Mouse (Mus musculus) MEL (cell line): ENCODE measurements around the gene Hpgd. TPM values are rescaled to one million over a fixed set of nuclear protein-coding genes. Genes with fewer than 3 reads are reported as not detected.
"Not testable (repeated sequence)": the region's sequence is repeated elsewhere in the genome, so short reads cannot be mapped to it uniquely, and the experiment has no call there.

Experiments used
- DNase-seq: peaks from one replicate; pipeline ENCODE4 v3.0.0; 2011; ENCODE audit warnings: low read depth, low spot score
- H3K27ac ChIP-seq: 2 replicates; pipeline ENCODE4 v1.5.1; 2012; ENCODE audit warnings: low read depth, mild to moderate bottlenecking, control low read depth, low read length, moderate library complexity; ENCODE audit not compliant: control insufficient read depth
- H3K27me3 ChIP-seq, 2 experiments: fragments of 150-350 bp in 1 of 2; sonication (generic) in 1 of 2; 2 replicates each; pipeline ENCODE4 v1.6.1; 2012; ENCODE audit warnings: low read length in 2 of 2, mild to moderate bottlenecking in 2 of 2, improper control_type of control experiment in 1 of 2, moderate library complexity in 1 of 2; ENCODE audit not compliant: insufficient read depth in 2 of 2, control insufficient read depth in 1 of 2
- H3K36me3 ChIP-seq, 2 experiments: 2 replicates each; pipeline ENCODE4 v1.6.1; 2012 to 2014; ENCODE audit warnings: low read length in 2 of 2, improper control_type of control experiment in 1 of 2, inconsistent platforms in 1 of 2, mild to moderate bottlenecking in 1 of 2; ENCODE audit not compliant: insufficient read depth in 2 of 2, control insufficient read depth in 1 of 2
- H3K4me1 ChIP-seq, 2 experiments: fragments of 150-350 bp in 1 of 2; sonication (generic) in 1 of 2; 2 replicates each; pipeline ENCODE4 v1.6.1; 2012; ENCODE audit warnings: low read length in 2 of 2, improper control_type of control experiment in 1 of 2, mild to moderate bottlenecking in 1 of 2; ENCODE audit not compliant: insufficient read depth in 2 of 2, control insufficient read depth in 1 of 2
- H3K4me3 ChIP-seq, 2 experiments: fragments of 150-350 bp in 1 of 2; sonication (generic) in 1 of 2; 2 replicates each; pipeline ENCODE4 v1.5.1; 2012; ENCODE audit warnings: low read depth in 2 of 2, low read length in 2 of 2, mild to moderate bottlenecking in 2 of 2, moderate library complexity in 2 of 2, control low read depth in 1 of 2, improper control_type of control experiment in 1 of 2; ENCODE audit not compliant: control insufficient read depth in 1 of 2, insufficient read depth in 1 of 2
- H3K79me2 ChIP-seq: 2 replicates; pipeline ENCODE4 v1.6.1; 2012; ENCODE audit warnings: mild to moderate bottlenecking, low read length, moderate library complexity; ENCODE audit not compliant: control insufficient read depth, poor library complexity, insufficient read depth
- H3K9ac ChIP-seq: 2 replicates; pipeline ENCODE4 v1.6.1; 2012; ENCODE audit warnings: low read depth, mild to moderate bottlenecking, control low read depth, low read length, moderate library complexity; ENCODE audit not compliant: control insufficient read depth, poor library complexity, severe bottlenecking
- H3K9me3 ChIP-seq: fragments of 150-350 bp; sonication (generic); replicated peaks from 2 replicates; pipeline ENCODE4 v1.6.1; 2012; ENCODE audit warnings: mild to moderate bottlenecking, low read length, improper control_type of control experiment, moderate library complexity; ENCODE audit not compliant: insufficient read depth
- CHD1 ChIP-seq: IDR thresholded peaks from 2 replicates; pipeline ENCODE4 v1.6.1; 2012; ENCODE audit warnings: low read depth, mild to moderate bottlenecking, inconsistent platforms, low read length, improper control_type of control experiment
- CTCF ChIP-seq, 3 experiments: IDR thresholded peaks in 2 of 3; conservative IDR thresholded peaks in 1 of 3; 2 replicates each; pipeline ENCODE4 v1.5.1; 2011 to 2012; ENCODE audit warnings: low read length in 3 of 3, low read depth in 2 of 3, mild to moderate bottlenecking in 2 of 3, improper control_type of control experiment in 1 of 3, inconsistent platforms in 1 of 3, mixed read lengths in 1 of 3, moderate library complexity in 1 of 3; ENCODE audit not compliant: control insufficient read depth in 1 of 3, insufficient read depth in 1 of 3, poor library complexity in 1 of 3, severe bottlenecking in 1 of 3
- GATA1 ChIP-seq: IDR thresholded peaks from 2 replicates; pipeline ENCODE4 v1.6.1; 2011; ENCODE audit warnings: low read depth, low read length, improper control_type of control experiment
- HCFC1 ChIP-seq: IDR thresholded peaks from 2 replicates; pipeline ENCODE4 v1.6.1; 2012; ENCODE audit warnings: low read depth, mild to moderate bottlenecking, inconsistent platforms, low read length, improper control_type of control experiment, moderate library complexity
- JUND ChIP-seq: IDR thresholded peaks from 2 replicates; pipeline ENCODE4 v1.6.1; 2011; ENCODE audit warnings: low read depth, mild to moderate bottlenecking, improper control_type of control experiment, low read length
- MAFK ChIP-seq: IDR thresholded peaks from 2 replicates; pipeline ENCODE4 v1.6.1; 2011; ENCODE audit warnings: low read depth, mild to moderate bottlenecking, low read length, improper control_type of control experiment, borderline replicate concordance
- MAZ ChIP-seq: IDR thresholded peaks from 2 replicates; pipeline ENCODE4 v1.6.1; 2012; ENCODE audit warnings: low read depth, mild to moderate bottlenecking, inconsistent platforms, low read length, improper control_type of control experiment
- MEF2A ChIP-seq: IDR thresholded peaks from 2 replicates; pipeline ENCODE4 v1.6.1; 2014; ENCODE audit warnings: low read depth, mild to moderate bottlenecking, inconsistent platforms, low read length, improper control_type of control experiment; ENCODE audit not compliant: poor library complexity, insufficient replicate concordance, severe bottlenecking; ENCODE audit errors: extremely low read depth
- MXI1 ChIP-seq: IDR thresholded peaks from 2 replicates; pipeline ENCODE4 v1.6.1; 2011; ENCODE audit warnings: mild to moderate bottlenecking, low read depth, low read length, improper control_type of control experiment
- MYC ChIP-seq: IDR thresholded peaks from 2 replicates; pipeline ENCODE4 v1.6.1; 2011; ENCODE audit warnings: low read depth, mild to moderate bottlenecking, low read length, improper control_type of control experiment, moderate library complexity
- NRF1 ChIP-seq: IDR thresholded peaks from 2 replicates; pipeline ENCODE4 v1.6.1; 2014; ENCODE audit warnings: low read depth, mild to moderate bottlenecking, inconsistent platforms, low read length, improper control_type of control experiment, moderate library complexity; ENCODE audit not compliant: poor library complexity, insufficient read depth, severe bottlenecking
- POLR2A ChIP-seq, 2 experiments: IDR thresholded peaks; 2 replicates each; pipeline ENCODE4 v1.6.1; 2011 to 2012; ENCODE audit warnings: low read length in 2 of 2, mild to moderate bottlenecking in 2 of 2, control low read depth in 1 of 2, improper control_type of control experiment in 1 of 2, low read depth in 1 of 2, moderate library complexity in 1 of 2; ENCODE audit not compliant: control insufficient read depth in 1 of 2, insufficient read depth in 1 of 2, poor library complexity in 1 of 2
- RCOR1 ChIP-seq: IDR thresholded peaks from 2 replicates; pipeline ENCODE4 v1.6.1; 2012; ENCODE audit warnings: low read depth, mild to moderate bottlenecking, inconsistent platforms, low read length, improper control_type of control experiment
- SMC3 ChIP-seq: IDR thresholded peaks from 2 replicates; pipeline ENCODE4 v1.6.1; 2011; ENCODE audit warnings: low read depth, low read length, improper control_type of control experiment
- TCF12 ChIP-seq: IDR thresholded peaks from 2 replicates; pipeline ENCODE4 v1.6.1; 2014; ENCODE audit warnings: low read depth, mild to moderate bottlenecking, inconsistent platforms, low read length, improper control_type of control experiment, moderate library complexity
- USF2 ChIP-seq, 2 experiments: IDR thresholded peaks; 2 replicates each; pipeline ENCODE4 v1.6.1; 2011 to 2012; ENCODE audit warnings: improper control_type of control experiment in 2 of 2, low read length in 2 of 2, borderline replicate concordance in 1 of 2, inconsistent platforms in 1 of 2, low read depth in 1 of 2, mild to moderate bottlenecking in 1 of 2; ENCODE audit not compliant: insufficient read depth in 1 of 2
- ZKSCAN1 ChIP-seq: IDR thresholded peaks from 2 replicates; pipeline ENCODE4 v1.6.1; 2012; ENCODE audit warnings: low read depth, mild to moderate bottlenecking, inconsistent platforms, low read length, improper control_type of control experiment, moderate library complexity
- polyA plus RNA-seq, 2 experiments: library from polyadenylated mRNA; stranded (reverse) in 1 of 2; unstranded in 1 of 2; fragments of >175 nt in 1 of 2; fragments of >200 nt in 1 of 2; gene quantifications; 2 replicates each; pipeline versions ENCODE4 v1.2.1 to v1.2.4; 2012; ENCODE audit warnings: low replicate concordance in 2 of 2, low read depth in 1 of 2; ENCODE audit not compliant: insufficient read length in 2 of 2, insufficient read depth in 1 of 2, missing spikeins in 1 of 2
- total RNA-seq: library from RNA; depleted of rRNA; stranded (reverse); fragments of 300-350 nt; gene quantifications from 2 replicates; pipeline ENCODE4 v1.2.3, GENCODE M21; 2012

The Hpgd gene
- total and polyA plus RNA-seq, 3 experiments = not detected

DNA sequence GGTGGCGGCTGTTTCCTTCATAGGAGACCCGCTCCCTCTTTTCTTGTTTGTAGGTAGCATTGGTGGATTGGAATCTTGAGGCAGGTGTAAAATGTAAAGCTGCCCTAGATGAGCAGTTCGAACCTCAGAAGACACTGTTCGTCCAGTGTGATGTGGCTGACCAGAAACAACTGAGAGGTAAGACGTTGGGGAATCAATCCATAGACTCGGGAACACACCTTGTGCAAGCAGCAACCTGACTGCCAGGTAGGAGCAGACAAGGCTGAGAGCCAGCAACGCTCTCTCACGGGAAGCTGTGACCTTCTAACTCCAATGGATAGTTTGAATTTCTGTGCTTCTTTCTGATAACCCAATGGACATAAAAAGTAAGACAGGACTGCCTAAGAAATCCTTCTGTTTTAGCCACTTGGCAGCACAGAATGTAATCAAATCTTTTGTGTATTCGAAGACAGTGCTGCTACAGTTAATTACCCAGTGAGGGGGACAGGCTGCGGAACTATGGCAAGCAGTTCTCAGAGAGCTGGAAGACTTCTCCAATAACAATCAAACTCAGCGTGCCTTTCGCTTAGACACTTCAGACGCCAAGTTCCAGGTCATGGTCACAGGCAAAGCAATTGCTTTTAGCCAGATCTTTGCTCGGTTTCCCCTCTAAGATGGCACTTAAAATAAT, 636 bp downstream of the Hpgd start:
- Histone ChIP-seq H3K79me2 (no peaks in the 10 kb centered on the region), H3K4me1 (no peaks in the 10 kb centered on the region), H3K9ac (no peak overlapping the region), H3K9me3 (no peaks in the 10 kb centered on the region), H3K36me3 (no peaks in the 10 kb centered on the region), H3K4me3 (no peak overlapping the region), H3K27me3 (no peaks in the 10 kb centered on the region), H3K27ac (no peak overlapping the region)
- no peak for TF ChIP-seq MAFK
- no peak for DNase-seq

DNA sequence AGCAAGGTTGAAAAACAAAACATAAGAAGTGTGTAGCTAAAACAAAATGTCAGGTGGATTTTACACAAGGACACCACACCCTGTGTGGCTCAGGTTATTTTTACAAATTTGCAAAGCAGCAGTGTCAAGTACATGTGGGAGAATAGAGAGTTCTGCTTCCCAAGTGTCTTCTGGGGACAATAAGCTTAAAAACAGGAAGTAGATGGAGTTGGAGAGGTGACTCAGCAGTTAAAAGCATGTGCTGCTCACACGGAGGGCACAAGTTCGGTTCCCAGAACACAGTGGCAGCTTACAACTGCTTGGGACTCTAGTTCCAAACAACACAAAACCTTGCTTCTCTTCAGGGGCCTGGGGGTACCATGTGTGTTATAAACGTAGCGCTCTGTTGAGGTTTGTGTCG, 5.0 kb downstream of the Hpgd start:
- H3K79me2 ChIP-seq = no peaks in the 10 kb centered on the region
- H3K4me1 ChIP-seq = no peaks in the 10 kb centered on the region
- H3K9ac ChIP-seq = no peak overlapping the region
- H3K9me3 ChIP-seq = no peaks in the 10 kb centered on the region
- no peak overlapping the region for H3K4me3 ChIP-seq
- no peak for TF ChIP-seq GATA1
- no peak for TF ChIP-seq ZKSCAN1
- TF ChIP-seq MYC = no peak
- no peak for TF ChIP-seq RCOR1
- TF ChIP-seq MXI1 = no peak
- no peak for TF ChIP-seq NRF1
- no peak for TF ChIP-seq CHD1
- no peak for TF ChIP-seq SMC3
- TF ChIP-seq USF2 (IDR thresholded peaks at IDR 0.05; ENCODE audit: borderline replicate concordance in 1 of 2, insufficient read depth in 1 of 2, low read depth in 1 of 2, low read length in 2 of 2) = no peak
- TF ChIP-seq HCFC1 = no peak
- no peak for TF ChIP-seq MAZ
- TF ChIP-seq TCF12 = no peak
- TF ChIP-seq MEF2A = no peak
- TF ChIP-seq JUND = no peak
- TF ChIP-seq MAFK = no peak
- TF ChIP-seq CTCF (IDR thresholded peaks at IDR 0.05 in 2 of 3, conservative IDR thresholded peaks at IDR 0.05 in 1 of 3; ENCODE audit: control insufficient read depth in 1 of 3, insufficient read depth in 1 of 3, low read depth in 2 of 3, low read length in 3 of 3, poor library complexity in 1 of 3, severe bottlenecking in 1 of 3) = no peak
- TF ChIP-seq POLR2A (IDR thresholded peaks at IDR 0.05; ENCODE audit: control insufficient read depth in 1 of 2, insufficient read depth in 1 of 2, low read depth in 1 of 2, low read length in 2 of 2, poor library complexity in 1 of 2) = no peak
- no peaks in the 10 kb centered on the region for H3K27me3 ChIP-seq
- DNase-seq = peak; percentile 31
- H3K36me3 ChIP-seq = no peaks in the 10 kb centered on the region
- no peak overlapping the region for H3K27ac ChIP-seq

DNA sequence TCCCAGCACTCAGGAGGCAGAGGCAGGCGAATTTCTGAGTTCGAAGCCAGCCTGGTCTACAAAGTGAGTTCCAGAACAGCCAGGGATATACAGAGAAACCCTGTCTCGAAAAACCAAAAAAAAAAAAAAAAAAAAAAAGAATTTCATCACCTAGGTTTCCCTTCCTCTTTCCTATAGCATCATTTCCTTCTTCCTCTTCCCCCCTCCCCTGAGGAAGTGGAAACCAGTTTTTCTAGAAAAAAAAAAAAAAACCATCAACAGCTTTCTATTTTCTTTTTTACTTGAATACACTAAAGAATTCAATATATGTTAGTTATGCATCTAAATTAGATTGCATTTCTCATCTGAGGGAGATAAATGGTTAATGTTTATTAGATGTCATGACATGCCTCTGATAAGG, 6.9 kb downstream of the Hpgd start:
- H3K4me3 ChIP-seq, H3K9ac ChIP-seq, H3K27ac ChIP-seq, DNase-seq, H3K36me3 ChIP-seq, H3K79me2 ChIP-seq, H3K27me3 ChIP-seq, H3K9me3 ChIP-seq, H3K4me1 ChIP-seq: not testable (repeated sequence)
